Mouse (Mus musculus): ENCODE results near the gene Rac2. TPM values are rescaled to one million over a fixed set of nuclear protein-coding genes. Genes with fewer than 3 reads are reported as not detected.

The Rac2 gene
- polyA plus RNA-seq, 1 experiment from 2014 or later: 7.7 TPM

DNA sequence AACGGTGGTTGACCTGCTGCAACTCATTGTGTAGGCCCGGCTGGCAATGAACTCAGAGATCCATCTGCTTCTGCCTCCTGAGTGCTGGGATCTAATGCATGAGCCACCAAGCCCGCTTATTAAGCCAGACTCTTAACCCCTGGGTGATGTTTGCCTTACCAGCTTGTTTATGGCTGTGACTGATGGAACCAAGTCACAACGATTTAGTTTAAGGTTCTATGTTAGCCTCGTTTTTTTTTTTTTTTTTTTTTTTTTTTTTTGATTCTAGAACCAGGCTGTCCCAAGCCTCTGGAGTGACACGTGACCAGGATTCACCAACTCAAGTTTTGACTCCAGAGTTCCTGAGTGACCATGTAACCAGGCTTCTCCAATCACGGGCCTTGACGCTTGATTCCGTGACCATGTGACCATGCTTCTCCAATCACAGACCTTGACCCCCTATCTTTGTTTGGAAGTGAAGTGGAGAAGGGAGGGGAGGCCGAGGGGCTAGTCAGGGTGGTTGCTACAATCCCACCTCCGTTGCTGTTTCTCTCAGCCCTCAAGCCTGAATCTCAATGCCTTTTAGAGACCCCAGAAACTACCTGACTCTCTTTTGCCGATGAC, 63.2 kb downstream of the Rac2 start:
- WGBS: 46% methylated on average over 12 of the region's 12 CpGs
- DNase-seq (ENCODE audit: low spot score): peak; percentile 60
- 0 out of 2 replicates have a peak overlapping the region, but pooled peaks have one; percentile 25 for H3K4me3 ChIP-seq

More for the DNA sequence above, 63.2 kb downstream of the Rac2 start:
- no peaks in the 10 kb centered on the region for H3K9me3 ChIP-seq
- H3K27ac ChIP-seq (replicated peaks): peak overlapping the region; percentile 83
- peaks cover 18% of the 10 kb centered on the region for H3K4me1 ChIP-seq
- H3K27me3 ChIP-seq (replicated peaks; ENCODE audit: low read depth, poor library complexity, severe bottlenecking): no peaks in the 10 kb centered on the region
- H3K36me3 ChIP-seq (replicated peaks): no peaks in the 10 kb centered on the region

Other genes with a start within 250 kb of the Rac2 start
- gene Csf2rb, start 247.0 kb downstream of the Rac2 start, polyA plus RNA-seq (2016; fragmentation: Nextera tagmentation; extraction: Ambion mirVana): 2.1 and 2.2 TPM in 2 replicates
- not detected in 2 replicates for gene Tex33, start 176.9 kb downstream of the Rac2 start, polyA plus RNA-seq (2016; fragmentation: Nextera tagmentation; extraction: Ambion mirVana)
- 10.4 and 12.7 TPM in 2 replicates for gene Tst, start 166.9 kb downstream of the Rac2 start, polyA plus RNA-seq (2016; fragmentation: Nextera tagmentation; extraction: Ambion mirVana)
- 0.98 and 1.1 TPM in 2 replicates for gene Mpst, start 166.4 kb downstream of the Rac2 start, polyA plus RNA-seq (2016; fragmentation: Nextera tagmentation; extraction: Ambion mirVana)
- gene Kctd17, start 144.2 kb downstream of the Rac2 start, polyA plus RNA-seq (2016; fragmentation: Nextera tagmentation; extraction: Ambion mirVana): 49.6 and 51.6 TPM in 2 replicates
- 0.24 and 0.37 TPM in 2 replicates for gene Tmprss6, start 104.1 kb downstream of the Rac2 start, polyA plus RNA-seq (2016; fragmentation: Nextera tagmentation; extraction: Ambion mirVana)
- 0.09 TPM in 1 of 2 replicates, not detected in the other for gene Il2rb, start 77.5 kb downstream of the Rac2 start, polyA plus RNA-seq (2016; fragmentation: Nextera tagmentation; extraction: Ambion mirVana)
- 9.6 and 10.4 TPM in 2 replicates for gene C1qtnf6, start 41.4 kb downstream of the Rac2 start, polyA plus RNA-seq (2016; fragmentation: Nextera tagmentation; extraction: Ambion mirVana)
- gene Sstr3, start 28.1 kb downstream of the Rac2 start, polyA plus RNA-seq (2016; fragmentation: Nextera tagmentation; extraction: Ambion mirVana): not detected in 2 replicates
- 3.8 and 5.8 TPM in 2 replicates for gene Cyth4, start 24.3 kb upstream of the Rac2 start, polyA plus RNA-seq (2016; fragmentation: Nextera tagmentation; extraction: Ambion mirVana)
- 0.05 and 0.16 TPM in 2 replicates for gene Elfn2, start 146.0 kb upstream of the Rac2 start, polyA plus RNA-seq (2016; fragmentation: Nextera tagmentation; extraction: Ambion mirVana)
- 36.4 and 39.0 TPM in 2 replicates for gene Mfng, start 200.7 kb upstream of the Rac2 start, polyA plus RNA-seq (2016; fragmentation: Nextera tagmentation; extraction: Ambion mirVana)
- 3.3 and 4.3 TPM in 2 replicates for gene Card10, start 230.3 kb upstream of the Rac2 start, polyA plus RNA-seq (2016; fragmentation: Nextera tagmentation; extraction: Ambion mirVana)